In genomic region chr14:103899111-103899814, GRCm38 (mm10) we compare ENCODE assay signal across 8 mouse cellular contexts. TPM values are rescaled to one million over a fixed set of nuclear protein-coding genes. Genes with fewer than 3 reads are reported as not detected.
A peak's percentile ranks its signal among the peaks of the same experiment; 100 is the strongest.
DNase-seq lines count a peak whose midpoint lies in the region; ATAC-seq and TF ChIP-seq lines count a peak whose summit lies in the region.

No protein-coding gene starts in this region.

- ATAC-seq in heart, embryonic 14.5 days (ENCODE audit: insufficient number of reproducible peaks, insufficient read depth, low FRiP score, low read depth) = no peak
- ATAC-seq in liver, postnatal 0 days = no peak
- peak; percentile 91 for ATAC-seq in neural tube, embryonic 15.5 days (ENCODE audit: low FRiP score)

- H3K27ac ChIP-seq in heart, embryonic 14.5 days (replicated peaks in 1 of 2; ENCODE audit: control insufficient read depth in 1 of 2, insufficient read depth in 1 of 2, low read depth in 2 of 2, low read length in 2 of 2) = peak overlapping the region; percentile 1 to 56; a peak in 2 of 4 replicates
- H3K27ac ChIP-seq in liver, postnatal 0 days (ENCODE audit: low read depth) = peak overlapping the region; percentile 30; the same call in 1 of the 2 replicates
- peak overlapping the region; percentile 72 for H3K27ac ChIP-seq in neural tube, embryonic 15.5 days (replicated peaks)

- no peaks in the 10 kb centered on the region for H3K36me3 ChIP-seq in heart, embryonic 14.5 days (ENCODE audit: control insufficient read depth, insufficient read depth, low read length)
- no peaks in the 10 kb centered on the region for H3K36me3 ChIP-seq in liver, postnatal 0 days (replicated peaks; ENCODE audit: insufficient read depth, low read length)
- no peaks in the 10 kb centered on the region for H3K36me3 ChIP-seq in neural tube, embryonic 15.5 days

- H3K9ac ChIP-seq in heart, embryonic 14.5 days (ENCODE audit: low read length) = peak overlapping the region; percentile 50; the same call in 1 of the 2 replicates
- H3K9ac ChIP-seq in liver, postnatal 0 days (replicated peaks) = no peak overlapping the region
- H3K9ac ChIP-seq in neural tube, embryonic 15.5 days (replicated peaks) = 0 out of 2 replicates have a peak overlapping the region, but pooled peaks have one; percentile 36

- WGBS in heart, embryonic 14.5 days = 20% methylated on average over 22 of the region's 22 CpGs
- 27% methylated on average over 22 of the region's 22 CpGs for WGBS in liver, postnatal 0 days (ENCODE audit: insufficient replicate concordance)
- 3% methylated on average over 22 of the region's 22 CpGs for WGBS in neural tube, embryonic 15.5 days

- no peaks in the 10 kb centered on the region for H3K27me3 ChIP-seq in heart, embryonic 14.5 days (ENCODE audit: control insufficient read depth, insufficient read depth, low read length)
- H3K27me3 ChIP-seq in liver, postnatal 0 days (ENCODE audit: insufficient read depth, low read length) = no peaks in the 10 kb centered on the region
- H3K27me3 ChIP-seq in neural tube, embryonic 15.5 days (replicated peaks) = no peaks in the 10 kb centered on the region

- H3K4me1 ChIP-seq in heart, embryonic 14.5 days (ENCODE audit: control insufficient read depth in 2 of 2, insufficient read depth in 2 of 2, low read length in 2 of 2) = peaks cover 4% of the 10 kb centered on the region in 2 experiments; a peak in 2 of 4 replicates
- H3K4me1 ChIP-seq in liver, postnatal 0 days (ENCODE audit: insufficient read depth) = no peaks in the 10 kb centered on the region
- H3K4me1 ChIP-seq in neural tube, embryonic 15.5 days = peaks cover 13% of the 10 kb centered on the region

- peak overlapping the region; percentile 28 to 31 for H3K4me3 ChIP-seq in heart, embryonic 14.5 days (ENCODE audit: control insufficient read depth in 1 of 2, insufficient read depth in 1 of 2, low read depth in 1 of 2, low read length in 2 of 2)
- no peak overlapping the region for H3K4me3 ChIP-seq in liver, postnatal 0 days (ENCODE audit: low read depth, low read length)
- H3K4me3 ChIP-seq in neural tube, embryonic 15.5 days (replicated peaks) = peak overlapping the region; percentile 37

- H3K4me2 ChIP-seq in heart, embryonic 14.5 days (ENCODE audit: low read length) = peak overlapping the region; percentile 62
- peak overlapping the region; percentile 44 for H3K4me2 ChIP-seq in liver, postnatal 0 days (ENCODE audit: low read depth, low read length)
- H3K4me2 ChIP-seq in neural tube, embryonic 15.5 days = peak overlapping the region; percentile 67

- no peaks in the 10 kb centered on the region for H3K9me3 ChIP-seq in heart, embryonic 14.5 days (ENCODE audit: control insufficient read depth, low read length)
- no peaks in the 10 kb centered on the region for H3K9me3 ChIP-seq in liver, postnatal 0 days (ENCODE audit: low read length)
- no peaks in the 10 kb centered on the region for H3K9me3 ChIP-seq in neural tube, embryonic 15.5 days (replicated peaks)

- DNase-seq in adrenal gland, adult 2 months = peak; percentile 46
- no peak for DNase-seq in adrenal gland, postnatal 25 days
- peak; percentile 82 for DNase-seq in embryo, embryonic 9.5 days (ENCODE audit: extremely low spot score)
- DNase-seq in kidney, postnatal 10 days = peak; percentile 32
- no peak for DNase-seq in liver, postnatal 0 days
- DNase-seq in c-Kit-positive CD71-positive TER-119-positive erythroid progenitor cells, embryonic 14.5 days (ENCODE audit: low spot score) = no peak

- TF ChIP-seq EP300 in liver, postnatal 0 days (IDR thresholded peaks at IDR 0.05; ENCODE audit: low read depth) = no peak

- no peak for TF ChIP-seq CTCF in liver, postnatal 0 days (IDR thresholded peaks at IDR 0.05; ENCODE audit: low read depth)

RNA-seq across cellular contexts. Expression of gene Ednrb, which starts 55.1 kb away (rescaled TPM):
- 10 to 100 TPM; 33.2 to 41.3 TPM for total RNA-seq in adrenal gland, adult 2 months (2021)
- polyA plus RNA-seq in adrenal gland, adult 2 months (2012; rRNA removed) = 3.6 TPM in 2 replicates
- total RNA-seq in adrenal gland, postnatal 25 days (2021) = 38.2 and 38.7 TPM in 2 replicates
- 107 and 114 TPM in 2 replicates for polyA plus RNA-seq in heart, embryonic 14.5 days (2014; fragmentation: Nextera tagmentation; extraction: Ambion mirVana)
- 7.9 and 10.0 TPM in 2 replicates for polyA plus RNA-seq in liver, postnatal 0 days (2015; fragmentation: Nextera tagmentation; extraction: Ambion mirVana)
- 69.1 and 83.8 TPM in 2 replicates for polyA plus RNA-seq in neural tube, embryonic 15.5 days (2015; fragmentation: Nextera tagmentation; extraction: Ambion mirVana)

Comparison
In these comparisons a context has a peak if more than half of its experiments do, and no peak if none do; other contexts are left out.
1. DNase-seq: peak in adrenal gland, adult 2 months (single experiment), embryo, embryonic 9.5 days (single experiment) and kidney, postnatal 10 days (single experiment); none in adrenal gland, postnatal 25 days (single experiment), liver, postnatal 0 days (single experiment) and c-Kit-positive CD71-positive TER-119-positive erythroid progenitor cells, embryonic 14.5 days (single experiment).
2. Peak in every context shown above with its lines, with median percentiles within 50 percentile points of each other: H3K27ac ChIP-seq and H3K4me2 ChIP-seq.